Mouse (Mus musculus) testis, adult 2 months (tissue): ENCODE measurements around the gene Pnmal2. TPM values are rescaled to one million over a fixed set of nuclear protein-coding genes. Genes with fewer than 3 reads are reported as not detected.

Experiments used
- H3K27ac ChIP-seq: fragments of 200-500 bp; 2 replicates; pipeline ENCODE4 v1.5.1; 2012; ENCODE audit warnings: low read depth, low read length; ENCODE audit not compliant: control insufficient read depth, insufficient read depth
- H3K27me3 ChIP-seq: fragments of 200-500 bp; 2 replicates; pipeline ENCODE4 v1.6.1; 2012; ENCODE audit warnings: mild to moderate bottlenecking, low read length, moderate library complexity; ENCODE audit not compliant: control insufficient read depth, insufficient read depth
- H3K36me3 ChIP-seq: fragments of 200-500 bp; 2 replicates; pipeline ENCODE4 v1.6.1; 2012; ENCODE audit warnings: mild to moderate bottlenecking, low read length; ENCODE audit not compliant: control insufficient read depth, insufficient read depth
- H3K4me1 ChIP-seq: fragments of 200-500 bp; 2 replicates; pipeline ENCODE4 v1.6.1; 2012; ENCODE audit warnings: low read length; ENCODE audit not compliant: control insufficient read depth, insufficient read depth
- H3K4me3 ChIP-seq: fragments of 200-500 bp; 2 replicates; pipeline ENCODE4 v1.5.1; 2012; ENCODE audit warnings: low read depth, mild to moderate bottlenecking, low read length, moderate library complexity, mixed read lengths; ENCODE audit not compliant: control insufficient read depth
- CTCF ChIP-seq: fragments of 200-500 bp; IDR thresholded peaks from 2 replicates; pipeline ENCODE4 v1.5.1; 2012; ENCODE audit warnings: low read depth, mild to moderate bottlenecking, inconsistent platforms, low read length, moderate library complexity; ENCODE audit not compliant: control insufficient read depth, insufficient read depth, insufficient replicate concordance
- POLR2A ChIP-seq: fragments of 200-500 bp; IDR thresholded peaks from 2 replicates; pipeline ENCODE4 v1.6.1; 2012; ENCODE audit warnings: low read depth, mild to moderate bottlenecking, inconsistent platforms, low read length, moderate library complexity; ENCODE audit not compliant: control insufficient read depth
- polyA plus RNA-seq: library from polyadenylated mRNA; depleted of rRNA; stranded (reverse); fragments of >200 nt; gene quantifications from 2 replicates; pipeline ENCODE4 v1.2.3, GENCODE M21; 2012; rRNA removed

Pnmal2 gene
- polyA plus RNA-seq, 1 experiment = 41.6 TPM

- TF ChIP-seq POLR2A (no peak), CTCF (no peak)
- Histone ChIP-seq H3K36me3 (no peaks in the 10 kb centered on the region), H3K27me3 (no peaks in the 10 kb centered on the region), H3K27ac (peak overlapping the region; percentile 50; the same call in 1 of the 2 replicates), H3K4me1 (peaks cover 19% of the 10 kb centered on the region), H3K4me3 (no peak overlapping the region)
Measured at GRCm38 (mm10) chr7:16990006-16990744, 45.7 kb downstream of the Pnmal2 start.

GRCm38 (mm10) chr7:16991681-16992450 is 47.4 kb downstream of the Pnmal2 start:
- Histone ChIP-seq H3K27me3 (no peaks in the 10 kb centered on the region), H3K4me3 (no peak overlapping the region), H3K36me3 (no peaks in the 10 kb centered on the region), H3K4me1 (peaks cover 19% of the 10 kb centered on the region), H3K27ac (peak overlapping the region; percentile 3; the same call in 1 of the 2 replicates)
- TF ChIP-seq CTCF (no peak), POLR2A (no peak)

GRCm38 (mm10) chr7:16992451-16992807 is 47.9 kb downstream of the Pnmal2 start, which contains the start of gene Ccdc8:
Ccdc8 (plus strand) TSS chr7:16992708.
- TF ChIP-seq CTCF (no peak), POLR2A (no peak)
- Histone ChIP-seq H3K4me3 (no peak within 1 kb of the TSS), H3K4me1 (peaks cover 19% of the 10 kb centered on the region), H3K27me3 (no peaks in the 10 kb centered on the region), H3K27ac (peak within 1 kb of the TSS; percentile 3; the same call in 1 of the 2 replicates), H3K36me3 (no peaks in the 10 kb centered on the region)

- Histone ChIP-seq H3K27ac (peak overlapping the region; percentile 63), H3K27me3 (no peaks in the 10 kb centered on the region), H3K4me3 (peak overlapping the region; percentile 70), H3K36me3 (no peaks in the 10 kb centered on the region), H3K4me1 (peaks cover 19% of the 10 kb centered on the region)
- TF ChIP-seq CTCF (no peak), POLR2A (peak; percentile 32; the same call in 1 of the 2 replicates)
Measured at GRCm38 (mm10) chr7:16993651-16994399, 49.3 kb downstream of the Pnmal2 start.

- peak overlapping the region; percentile 70 for H3K4me3 ChIP-seq
- H3K27me3 ChIP-seq = no peaks in the 10 kb centered on the region
- no peaks in the 10 kb centered on the region for H3K36me3 ChIP-seq
- H3K4me1 ChIP-seq = peaks cover 19% of the 10 kb centered on the region
- peak overlapping the region; percentile 63 for H3K27ac ChIP-seq
- no peak for TF ChIP-seq POLR2A
- TF ChIP-seq CTCF = no peak
Measured at GRCm38 (mm10) chr7:16994400-16994799, 49.9 kb downstream of the Pnmal2 start.

- TF ChIP-seq CTCF = no peak
- no peak for TF ChIP-seq POLR2A
- H3K4me3 ChIP-seq = peak overlapping the region; percentile 70; the same call in 1 of the 2 replicates
- H3K27ac ChIP-seq = no peak overlapping the region
- no peaks in the 10 kb centered on the region for H3K36me3 ChIP-seq
- H3K4me1 ChIP-seq = peaks cover 12% of the 10 kb centered on the region
- H3K27me3 ChIP-seq = no peaks in the 10 kb centered on the region
Measured at GRCm38 (mm10) chr7:16995345-16995744, 50.9 kb downstream of the Pnmal2 start.

Other genes with a start within 250 kb of the Pnmal2 start
- gene Ceacam9, start 222.8 kb upstream of the Pnmal2 start, polyA plus RNA-seq = not detected in 2 replicates
- 240 and 279 TPM in 2 replicates for gene Ap2s1, start 206.3 kb upstream of the Pnmal2 start, polyA plus RNA-seq
- gene Slc1a5, start 163.3 kb upstream of the Pnmal2 start, polyA plus RNA-seq = 15.2 and 17.8 TPM in 2 replicates
- gene Strn4, start 128.8 kb upstream of the Pnmal2 start, polyA plus RNA-seq = 130 and 147 TPM in 2 replicates
- gene Fkrp, start 128.0 kb upstream of the Pnmal2 start, polyA plus RNA-seq = 3.4 and 3.6 TPM in 2 replicates
- gene Prkd2, start 101.8 kb upstream of the Pnmal2 start, polyA plus RNA-seq = 2.8 and 4.5 TPM in 2 replicates
- 30.7 and 31.2 TPM in 2 replicates for gene Dact3, start 69.4 kb upstream of the Pnmal2 start, polyA plus RNA-seq
- gene Gng8, start 52.9 kb upstream of the Pnmal2 start, polyA plus RNA-seq = 9.5 and 10.3 TPM in 2 replicates
- gene Ptgir, start 38.2 kb upstream of the Pnmal2 start, polyA plus RNA-seq = 0.20 and 0.26 TPM in 2 replicates
- 433 and 509 TPM in 2 replicates for gene Calm3, start 20.6 kb upstream of the Pnmal2 start, polyA plus RNA-seq
- gene Pnmal1, start 15.0 kb downstream of the Pnmal2 start, polyA plus RNA-seq = 7.6 and 7.8 TPM in 2 replicates
- 1.8 and 2.4 TPM in 2 replicates for gene Gm42372, start 38.4 kb downstream of the Pnmal2 start, polyA plus RNA-seq
- gene Ccdc8, start 48.0 kb downstream of the Pnmal2 start, polyA plus RNA-seq = 1.6 TPM in 2 replicates
- 80.7 and 84.7 TPM in 2 replicates for gene Ppp5c, start 83.2 kb downstream of the Pnmal2 start, polyA plus RNA-seq
- 4.4 and 6.9 TPM in 2 replicates for gene Hif3a, start 117.7 kb downstream of the Pnmal2 start, polyA plus RNA-seq
- gene Psg16, start 129.4 kb downstream of the Pnmal2 start, polyA plus RNA-seq = 0.16 and 0.19 TPM in 2 replicates
- gene Ceacam3, start 205.6 kb downstream of the Pnmal2 start, polyA plus RNA-seq = 0.20 and 0.41 TPM in 2 replicates